Mouse (Mus musculus): Measurements from ENCODE around the gene Prkab1. TPM values are rescaled to one million over a fixed set of nuclear protein-coding genes. Genes with fewer than 3 reads are reported as not detected.

Prkab1 gene
- total RNA-seq, 1 experiment from 2014 or later = 62.5 TPM

- peak; percentile 62 for DNase-seq
Measured at GRCm38 (mm10) chr5:115979134-115979696, 45.1 kb downstream of the Prkab1 start.

GRCm38 (mm10) chr5:115978255-115978654, 46.1 kb downstream of the Prkab1 start:
- DNase-seq = peak; percentile 28

- peak; percentile 52 for DNase-seq
Measured at GRCm38 (mm10) chr5:115977757-115978156, 46.6 kb downstream of the Prkab1 start.

- DNase-seq = no peak
Measured at GRCm38 (mm10) chr5:115977266-115977665, 47.0 kb downstream of the Prkab1 start.

GRCm38 (mm10) chr5:115976446-115976845, 47.9 kb downstream of the Prkab1 start:
- no peak for DNase-seq

- DNase-seq = peak; percentile 73
Measured at GRCm38 (mm10) chr5:115975672-115976071, 48.6 kb downstream of the Prkab1 start.

- DNase-seq = peak; percentile 45
Measured at GRCm38 (mm10) chr5:115971236-115971635, 53.1 kb downstream of the Prkab1 start.

Other genes starting within 250 kb of the Prkab1 start
- 8.7 and 10.3 TPM in 2 replicates for gene Cit, start 179.2 kb downstream of the Prkab1 start, total RNA-seq (2021)
- gene Tmem233, start 58.7 kb upstream of the Prkab1 start, total RNA-seq (2021) = 0.15 TPM in 1 of 2 replicates, not detected in the other

Data from adrenal gland, postnatal 14 days (tissue).